In genomic region chr16:37994647-37995046, GRCm38 (mm10) we compare ENCODE assay signal across 8 mouse cellular contexts.
A peak's percentile ranks its signal among the peaks of the same experiment; 100 is the strongest.
DNase-seq lines count a peak whose midpoint lies in the region; ATAC-seq and TF ChIP-seq lines count a peak whose summit lies in the region.

No protein-coding gene starts in this region.

- TF ChIP-seq EP300 in liver, postnatal 0 days (IDR thresholded peaks at IDR 0.05; ENCODE audit: low read depth) = no peak

- peak; percentile 80 for TF ChIP-seq CTCF in kidney, postnatal 0 days (IDR thresholded peaks at IDR 0.05; ENCODE audit: low read depth)
- peak; percentile 81 for TF ChIP-seq CTCF in liver, postnatal 0 days (IDR thresholded peaks at IDR 0.05; ENCODE audit: low read depth)

- H3K4me3 ChIP-seq in embryonic facial prominence, embryonic 11.5 days (ENCODE audit: low read depth, low read length) = no peak overlapping the region
- peak overlapping the region; percentile 5 to 13; a peak in 2 of 4 replicates for H3K4me3 ChIP-seq in heart, embryonic 14.5 days (ENCODE audit: control insufficient read depth in 1 of 2, insufficient read depth in 1 of 2, low read depth in 1 of 2, low read length in 2 of 2)
- H3K4me3 ChIP-seq in kidney, postnatal 0 days (replicated peaks; ENCODE audit: low read depth, low read length) = no peak overlapping the region
- H3K4me3 ChIP-seq in liver, postnatal 0 days (ENCODE audit: low read depth, low read length) = no peak overlapping the region
- no peak overlapping the region for H3K4me3 ChIP-seq in neural tube, embryonic 15.5 days (replicated peaks)

- H3K36me3 ChIP-seq in embryonic facial prominence, embryonic 11.5 days (replicated peaks; ENCODE audit: control insufficient read depth, insufficient read depth, low read depth, low read length) = no peaks in the 10 kb centered on the region
- no peaks in the 10 kb centered on the region for H3K36me3 ChIP-seq in heart, embryonic 14.5 days (ENCODE audit: control insufficient read depth, insufficient read depth, low read length)
- H3K36me3 ChIP-seq in kidney, postnatal 0 days (ENCODE audit: insufficient read depth, low read length) = no peaks in the 10 kb centered on the region
- H3K36me3 ChIP-seq in liver, postnatal 0 days (replicated peaks; ENCODE audit: insufficient read depth, low read length) = no peaks in the 10 kb centered on the region
- H3K36me3 ChIP-seq in neural tube, embryonic 15.5 days = no peaks in the 10 kb centered on the region

- no peak overlapping the region for H3K27ac ChIP-seq in embryonic facial prominence, embryonic 11.5 days (replicated peaks; ENCODE audit: low read depth, low read length)
- H3K27ac ChIP-seq in heart, embryonic 14.5 days (replicated peaks in 1 of 2; ENCODE audit: control insufficient read depth in 1 of 2, insufficient read depth in 1 of 2, low read depth in 2 of 2, low read length in 2 of 2) = 0 out of 4 replicates have a peak overlapping the region, but pooled peaks have one; percentile 21 to 22
- no peak overlapping the region for H3K27ac ChIP-seq in kidney, postnatal 0 days
- no peak overlapping the region for H3K27ac ChIP-seq in liver, postnatal 0 days (ENCODE audit: low read depth)
- H3K27ac ChIP-seq in neural tube, embryonic 15.5 days (replicated peaks) = no peak overlapping the region

- H3K27me3 ChIP-seq in embryonic facial prominence, embryonic 11.5 days (ENCODE audit: control insufficient read depth, insufficient read depth, low read length) = no peaks in the 10 kb centered on the region
- no peaks in the 10 kb centered on the region for H3K27me3 ChIP-seq in heart, embryonic 14.5 days (ENCODE audit: control insufficient read depth, insufficient read depth, low read length)
- no peaks in the 10 kb centered on the region for H3K27me3 ChIP-seq in kidney, postnatal 0 days (ENCODE audit: insufficient read depth, low read length)
- no peaks in the 10 kb centered on the region for H3K27me3 ChIP-seq in liver, postnatal 0 days (ENCODE audit: insufficient read depth, low read length)
- H3K27me3 ChIP-seq in neural tube, embryonic 15.5 days (replicated peaks) = no peaks in the 10 kb centered on the region

- WGBS in embryonic facial prominence, embryonic 11.5 days = 5% methylated on average over 12 of the region's 12 CpGs
- 10% methylated on average over 12 of the region's 12 CpGs for WGBS in heart, embryonic 14.5 days
- 14% methylated on average over 12 of the region's 12 CpGs for WGBS in kidney, postnatal 0 days
- 10% methylated on average over 12 of the region's 12 CpGs for WGBS in liver, postnatal 0 days (ENCODE audit: insufficient replicate concordance)
- WGBS in neural tube, embryonic 15.5 days = 16% methylated on average over 12 of the region's 12 CpGs

- no peaks in the 10 kb centered on the region for H3K4me1 ChIP-seq in embryonic facial prominence, embryonic 11.5 days (ENCODE audit: control insufficient read depth, insufficient read depth, low read length)
- peaks cover 8 to 15% of the 10 kb centered on the region in 2 experiments; a peak in 3 of 4 replicates for H3K4me1 ChIP-seq in heart, embryonic 14.5 days (ENCODE audit: control insufficient read depth in 2 of 2, insufficient read depth in 2 of 2, low read length in 2 of 2)
- no peaks in the 10 kb centered on the region for H3K4me1 ChIP-seq in kidney, postnatal 0 days (replicated peaks; ENCODE audit: insufficient read depth, low read length)
- H3K4me1 ChIP-seq in liver, postnatal 0 days (ENCODE audit: insufficient read depth) = peaks cover 6% of the 10 kb centered on the region; the same call in 1 of the 2 replicates
- peaks cover 22% of the 10 kb centered on the region for H3K4me1 ChIP-seq in neural tube, embryonic 15.5 days

- peak; percentile 36 to 38 for DNase-seq in CD8-positive naive resting alpha-beta T cell, adult 2 months (ENCODE audit: low read depth in 2 of 2, low spot score in 2 of 2)
- peak; percentile 76 for DNase-seq in adrenal gland, postnatal 10 days
- DNase-seq in embryonic facial prominence, embryonic 11.5 days (ENCODE audit: low spot score) = peak; percentile 78
- peak; percentile 89 for DNase-seq in kidney, postnatal 0 days (ENCODE audit: low spot score)
- peak; percentile 62 for DNase-seq in liver, postnatal 0 days
- DNase-seq in thymus, postnatal 36 days = peak; percentile 57 to 62

- peak overlapping the region; percentile 21 for H3K4me2 ChIP-seq in embryonic facial prominence, embryonic 11.5 days (ENCODE audit: low read depth, low read length)
- H3K4me2 ChIP-seq in heart, embryonic 14.5 days (ENCODE audit: low read length) = peak overlapping the region; percentile 45
- peak overlapping the region; percentile 32 for H3K4me2 ChIP-seq in kidney, postnatal 0 days (ENCODE audit: low read length)
- no peak overlapping the region; the same call in 1 of the 2 replicates for H3K4me2 ChIP-seq in liver, postnatal 0 days (ENCODE audit: low read depth, low read length)
- H3K4me2 ChIP-seq in neural tube, embryonic 15.5 days = peak overlapping the region; percentile 42

- no peak overlapping the region for H3K9ac ChIP-seq in embryonic facial prominence, embryonic 11.5 days (replicated peaks; ENCODE audit: low read length)
- H3K9ac ChIP-seq in heart, embryonic 14.5 days (ENCODE audit: low read length) = 0 out of 2 replicates have a peak overlapping the region, but pooled peaks have one; percentile 38
- H3K9ac ChIP-seq in kidney, postnatal 0 days (ENCODE audit: low read depth, low read length) = no peak overlapping the region
- H3K9ac ChIP-seq in liver, postnatal 0 days (replicated peaks) = no peak overlapping the region
- H3K9ac ChIP-seq in neural tube, embryonic 15.5 days (replicated peaks) = no peak overlapping the region

- no peak for ATAC-seq in embryonic facial prominence, embryonic 11.5 days (replicated peaks; ENCODE audit: insufficient number of reproducible peaks, low FRiP score, low TSS enrichment, low read depth)
- ATAC-seq in heart, embryonic 14.5 days (ENCODE audit: insufficient number of reproducible peaks, insufficient read depth, low FRiP score, low read depth) = peak; percentile 67; the same call in 1 of the 2 replicates
- ATAC-seq in kidney, postnatal 0 days (replicated peaks; ENCODE audit: low FRiP score, low read depth) = peak; percentile 81
- peak; percentile 85 for ATAC-seq in liver, postnatal 0 days
- peak; percentile 10; the same call in 1 of the 2 replicates for ATAC-seq in neural tube, embryonic 15.5 days (ENCODE audit: low FRiP score)

- no peaks in the 10 kb centered on the region for H3K9me3 ChIP-seq in embryonic facial prominence, embryonic 11.5 days (replicated peaks; ENCODE audit: control insufficient read depth, low read length)
- H3K9me3 ChIP-seq in heart, embryonic 14.5 days (ENCODE audit: control insufficient read depth, low read length) = no peaks in the 10 kb centered on the region
- H3K9me3 ChIP-seq in kidney, postnatal 0 days (replicated peaks; ENCODE audit: low read length) = no peaks in the 10 kb centered on the region
- H3K9me3 ChIP-seq in liver, postnatal 0 days (ENCODE audit: low read length) = no peaks in the 10 kb centered on the region
- no peaks in the 10 kb centered on the region for H3K9me3 ChIP-seq in neural tube, embryonic 15.5 days (replicated peaks)

Comparison
In these comparisons a context has a peak if more than half of its experiments do, and no peak if none do; other contexts are left out.
1. DNase-seq: peak in every context shown above with its lines; median percentile 89 in kidney, postnatal 0 days; 78 in embryonic facial prominence, embryonic 11.5 days; 76 in adrenal gland, postnatal 10 days; 62 in liver, postnatal 0 days; 60 in thymus, postnatal 36 days; 37 in CD8-positive naive resting alpha-beta T cell, adult 2 months.
2. H3K27ac ChIP-seq: peak in heart, embryonic 14.5 days (2 of 2); none in embryonic facial prominence, embryonic 11.5 days (single experiment), kidney, postnatal 0 days (single experiment), liver, postnatal 0 days (single experiment) and neural tube, embryonic 15.5 days (single experiment).
3. H3K4me3 ChIP-seq: peak in heart, embryonic 14.5 days (2 of 2); none in embryonic facial prominence, embryonic 11.5 days (single experiment), kidney, postnatal 0 days (single experiment), liver, postnatal 0 days (single experiment) and neural tube, embryonic 15.5 days (single experiment).